Mouse (Mus musculus) lung, postnatal 0 days (tissue): ENCODE data around the gene Efnb3. TPM values are rescaled to one million over a fixed set of nuclear protein-coding genes. Genes with fewer than 3 reads are reported as not detected.
"Not testable (repeated sequence)": the region's sequence is repeated elsewhere in the genome, so short reads cannot be mapped to it uniquely, and the experiment has no call there.

ENCODE experiments used
- ATAC-seq: fragments of 200-750 bp; cut with Nextera tagmentation; 2 replicates; pipeline ENCODE4 v1.8.0; 2017; ENCODE audit warnings: moderate library complexity
- DNase-seq: peaks from one replicate; pipeline ENCODE4 v3.0.0-alpha.2; 2016; ENCODE audit warnings: low spot score
- H3K27ac ChIP-seq: fragments of 300-500 bp; sonication (generic); 2 replicates; pipeline ENCODE4 v1.5.1; 2014; ENCODE audit warnings: antibody characterized with exemption, mild to moderate bottlenecking, low read length, mixed read lengths
- H3K27me3 ChIP-seq: fragments of 300-500 bp; sonication (generic); replicated peaks from 2 replicates; pipeline ENCODE4 v1.6.1; 2014; ENCODE audit warnings: low read length, mixed read lengths; ENCODE audit not compliant: insufficient read depth
- H3K36me3 ChIP-seq: fragments of 300-500 bp; sonication (generic); 2 replicates; pipeline ENCODE4 v1.6.1; 2014; ENCODE audit warnings: low read length, mixed read lengths; ENCODE audit not compliant: insufficient read depth
- H3K4me1 ChIP-seq: fragments of 300-500 bp; sonication (generic); 2 replicates; pipeline ENCODE4 v1.6.1; 2014; ENCODE audit warnings: antibody characterized with exemption, low read depth, low read length, mixed read lengths; ENCODE audit not compliant: insufficient read depth
- H3K4me2 ChIP-seq: fragments of 300-500 bp; sonication (generic); replicated peaks from 2 replicates; pipeline ENCODE4 v1.6.1; 2014; ENCODE audit warnings: low read depth, mild to moderate bottlenecking, low read length, moderate library complexity, mixed read lengths
- H3K4me3 ChIP-seq: fragments of 300-500 bp; sonication (generic); 2 replicates; pipeline ENCODE4 v1.5.1; 2014; ENCODE audit warnings: low read depth, low read length
- H3K9ac ChIP-seq: fragments of 300-500 bp; sonication (generic); replicated peaks from 2 replicates; pipeline ENCODE4 v1.6.1; 2014; ENCODE audit warnings: low read depth, mild to moderate bottlenecking
- H3K9me3 ChIP-seq: fragments of 300-500 bp; sonication (generic); 2 replicates; pipeline ENCODE4 v1.6.1; 2016; ENCODE audit warnings: low read length, mixed read lengths
- CTCF ChIP-seq: IDR thresholded peaks from 2 replicates; pipeline ENCODE4 v1.5.1; 2016; ENCODE audit warnings: antibody characterized with exemption, mild to moderate bottlenecking
- EP300 ChIP-seq: IDR thresholded peaks from 2 replicates; pipeline ENCODE4 v1.6.1; 2016; ENCODE audit warnings: antibody characterized with exemption, mild to moderate bottlenecking, control low read depth
- WGBS: fragments of 180-500 bp; shearing (Covaris S2); extraction: QIAGEN DNeasy Blood & Tissue Kit; methylation state at CpG from one replicate; pipeline ENCODE4 v1.1.7; 2014; 5-methylcytosine and 5-hydroxymethylcytosine counted together
- polyA plus RNA-seq: library from polyadenylated mRNA; unstranded; fragments of >200 nt; fragmentation: Nextera tagmentation; extraction: Ambion mirVana; gene quantifications from 2 replicates; pipeline ENCODE4 v1.2.1, GENCODE M21; 2015

Efnb3 gene
- polyA plus RNA-seq, 1 experiment from 2014 or later, result 0.80 TPM

GRCm38 (mm10) chr11:69534990-69535389 lies 25.0 kb downstream of the Efnb3 start:
- 73% methylated on average over 1 of the region's 1 CpGs for WGBS
- Histone ChIP-seq H3K4me2 (no peak overlapping the region), H3K27me3 (no peaks in the 10 kb centered on the region), H3K36me3 (no peaks in the 10 kb centered on the region), H3K27ac (no peak overlapping the region), H3K4me1 (no peaks in the 10 kb centered on the region), H3K9me3 (no peaks in the 10 kb centered on the region), H3K4me3 (no peak overlapping the region), H3K9ac (no peak overlapping the region)
- DNase-seq (no peak), ATAC-seq (no peak)
- TF ChIP-seq CTCF (peak; percentile 33; the same call in 1 of the 2 replicates), EP300 (no peak)

GRCm38 (mm10) chr11:69532480-69533150 lies 27.4 kb downstream of the Efnb3 start:
- no peaks in the 10 kb centered on the region for H3K36me3 ChIP-seq
- no peaks in the 10 kb centered on the region for H3K9me3 ChIP-seq
- H3K27ac ChIP-seq, result no peak overlapping the region
- H3K4me2 ChIP-seq, result no peak overlapping the region
- DNase-seq (no peak), ATAC-seq (no peak)
- no peak for TF ChIP-seq CTCF
- no peak for TF ChIP-seq EP300
- no peak overlapping the region for H3K4me3 ChIP-seq
- H3K27me3 ChIP-seq, result no peaks in the 10 kb centered on the region
- no peaks in the 10 kb centered on the region for H3K4me1 ChIP-seq
- no peak overlapping the region for H3K9ac ChIP-seq
- WGBS, result 79% methylated on average over 7 of the region's 7 CpGs

GRCm38 (mm10) chr11:69530755-69531154 lies 29.2 kb downstream of the Efnb3 start:
- not testable (repeated sequence) for H3K27ac ChIP-seq, H3K9me3 ChIP-seq, H3K4me1 ChIP-seq, H3K27me3 ChIP-seq, H3K4me2 ChIP-seq, H3K9ac ChIP-seq, H3K36me3 ChIP-seq, H3K4me3 ChIP-seq, DNase-seq, ATAC-seq
- peak; percentile 35; the same call in 1 of the 2 replicates for TF ChIP-seq CTCF
- 88% methylated on average over 6 of the region's 6 CpGs for WGBS

GRCm38 (mm10) chr11:69530281-69530680 lies 29.7 kb downstream of the Efnb3 start:
- H3K4me2 ChIP-seq, H3K9me3 ChIP-seq, H3K27ac ChIP-seq, H3K4me3 ChIP-seq, H3K9ac ChIP-seq, H3K36me3 ChIP-seq, H3K27me3 ChIP-seq, H3K4me1 ChIP-seq, ATAC-seq, DNase-seq: not testable (repeated sequence)
- 81% methylated on average over 3 of the region's 3 CpGs for WGBS

- WGBS, result 86% methylated on average over 4 of the region's 4 CpGs
- H3K9me3 ChIP-seq, result no peaks in the 10 kb centered on the region
- H3K36me3 ChIP-seq, result no peaks in the 10 kb centered on the region
- no peaks in the 10 kb centered on the region for H3K27me3 ChIP-seq
- no peaks in the 10 kb centered on the region for H3K4me1 ChIP-seq
- DNase-seq (no peak), ATAC-seq (no peak)
- H3K4me3 ChIP-seq, result no peak overlapping the region
- TF ChIP-seq CTCF (no peak), EP300 (no peak)
- no peak overlapping the region for H3K4me2 ChIP-seq
- no peak overlapping the region for H3K9ac ChIP-seq
- H3K27ac ChIP-seq, result no peak overlapping the region
Observed at GRCm38 (mm10) chr11:69528031-69528390, 32.0 kb downstream of the Efnb3 start.

GRCm38 (mm10) chr11:69527098-69528030 lies 32.6 kb downstream of the Efnb3 start:
- DNase-seq (no peak), ATAC-seq (no peak)
- no peak for TF ChIP-seq CTCF
- no peak for TF ChIP-seq EP300
- no peak overlapping the region for H3K4me3 ChIP-seq
- no peaks in the 10 kb centered on the region for H3K9me3 ChIP-seq
- 18% methylated on average over 30 of the region's 30 CpGs for WGBS
- peak overlapping the region; percentile 32 for H3K4me2 ChIP-seq
- no peak overlapping the region for H3K27ac ChIP-seq
- no peak overlapping the region for H3K9ac ChIP-seq
- no peaks in the 10 kb centered on the region for H3K4me1 ChIP-seq
- no peaks in the 10 kb centered on the region for H3K36me3 ChIP-seq
- no peaks in the 10 kb centered on the region for H3K27me3 ChIP-seq
